Mouse (Mus musculus): Measurements from ENCODE around the gene Hoxd4. TPM values are rescaled to one million over a fixed set of nuclear protein-coding genes. Genes with fewer than 3 reads are reported as not detected.
A peak's percentile ranks its signal among the peaks of the same experiment; 100 is the strongest.

Gene Hoxd4
- total RNA-seq, 2 experiments from 2014 or later, result 0.25 to 0.26 TPM

- DNase-seq, result no peak
Observed at GRCm38 (mm10) chr2:74746298-74746921, 34.7 kb downstream of the Hoxd4 start.

GRCm38 (mm10) chr2:74747006-74747405 lies 35.3 kb downstream of the Hoxd4 start:
- no peak for DNase-seq

- DNase-seq, result no peak
Observed at GRCm38 (mm10) chr2:74747661-74748141, 36.0 kb downstream of the Hoxd4 start.

GRCm38 (mm10) chr2:74748436-74748995 lies 36.8 kb downstream of the Hoxd4 start:
- DNase-seq, result no peak

GRCm38 (mm10) chr2:74749337-74750121 lies 37.8 kb downstream of the Hoxd4 start:
- no peak for DNase-seq

GRCm38 (mm10) chr2:74750731-74751250 lies 39.1 kb downstream of the Hoxd4 start:
- no peak for DNase-seq

GRCm38 (mm10) chr2:74751861-74752260 lies 40.1 kb downstream of the Hoxd4 start:
- no peak for DNase-seq

GRCm38 (mm10) chr2:74752431-74753174 lies 40.9 kb downstream of the Hoxd4 start:
- DNase-seq, result no peak

- no peak for DNase-seq
Observed at GRCm38 (mm10) chr2:74753175-74753523, 41.4 kb downstream of the Hoxd4 start.

- DNase-seq, result no peak
Observed at GRCm38 (mm10) chr2:74753711-74754110, 42.0 kb downstream of the Hoxd4 start.

GRCm38 (mm10) chr2:74760146-74760545 lies 48.4 kb downstream of the Hoxd4 start:
- DNase-seq, result no peak

- no peak for DNase-seq
Observed at GRCm38 (mm10) chr2:74761941-74762340, 50.2 kb downstream of the Hoxd4 start.

GRCm38 (mm10) chr2:74762522-74763244 lies 51.0 kb downstream of the Hoxd4 start, which contains the start of gene Hoxd1:
Gene Hoxd1, plus strand, starts transcription at chr2:74762980.
- peak in 1 of 2 experiments; percentile 21 for DNase-seq

GRCm38 (mm10) chr2:74763245-74763735 lies 51.6 kb downstream of the Hoxd4 start:
- no peak for DNase-seq

- DNase-seq, result no peak
Observed at GRCm38 (mm10) chr2:74763976-74764375, 52.2 kb downstream of the Hoxd4 start.

GRCm38 (mm10) chr2:74774359-74774758 lies 62.6 kb downstream of the Hoxd4 start:
- no peak for DNase-seq

GRCm38 (mm10) chr2:74777536-74778275 lies 66.0 kb downstream of the Hoxd4 start:
- no peak for DNase-seq
